25 mouse cellular contexts compared by ENCODE assay signal in the genomic region with DNA sequence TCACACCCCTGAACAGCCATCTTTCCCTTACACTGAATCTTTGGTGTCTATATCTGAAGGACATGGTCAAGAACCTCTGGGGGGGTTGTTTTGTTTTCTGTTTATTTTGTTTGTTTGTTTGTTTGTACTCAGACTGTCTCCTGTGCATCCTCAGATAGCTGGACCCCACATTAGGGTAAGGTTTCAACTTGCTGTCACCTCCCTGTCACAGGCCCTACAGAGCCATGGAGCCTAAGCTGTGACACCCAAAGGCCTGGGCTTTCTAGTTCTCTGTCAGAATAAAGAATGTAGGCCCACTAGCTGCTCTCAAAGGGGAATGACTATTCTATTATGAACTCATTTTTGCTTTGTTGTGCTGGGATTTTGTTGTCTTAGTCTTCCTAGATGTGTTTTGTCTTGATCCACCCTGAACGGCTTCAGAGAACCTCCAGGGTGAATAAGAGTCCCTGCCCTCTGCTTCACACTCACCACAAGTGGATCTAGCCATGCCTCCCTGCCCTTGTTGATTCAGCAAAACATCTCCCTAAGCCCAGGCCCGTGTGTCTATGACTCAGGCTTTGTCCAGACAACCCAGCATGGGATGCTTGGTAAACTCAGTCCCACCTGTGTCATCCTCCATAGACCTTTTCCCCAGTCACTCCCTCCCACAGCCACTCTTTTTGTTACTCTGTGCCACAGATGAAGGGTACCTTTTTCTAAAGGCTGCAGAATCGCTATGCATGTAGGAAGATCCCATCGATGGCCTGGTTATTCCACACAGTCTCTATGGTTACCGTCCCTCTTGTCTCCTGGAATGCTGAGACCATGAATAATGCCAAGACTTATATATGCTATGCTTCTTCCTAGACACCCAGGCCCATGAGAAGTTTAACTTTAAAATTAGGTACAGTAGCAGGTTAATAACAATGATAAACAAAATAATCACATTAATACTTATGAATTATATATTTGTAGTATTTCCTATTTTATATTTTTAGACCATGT.
A peak's percentile ranks its signal among the peaks of the same experiment; 100 is the strongest.
DNase-seq lines count a peak whose midpoint lies in the region; ATAC-seq and TF ChIP-seq lines count a peak whose summit lies in the region.
"Had no signal": no experiment of that assay in that cellular context is flagged by ENCODE, and none has a peak within 500 bp of the region (broad histone marks: within the 10 kb centered on the region; RNA-seq: fewer than 3 reads in every experiment).

No protein-coding gene starts in this region.

- H3K9me3 ChIP-seq in hindbrain, embryonic 10.5 days = no peaks in the 10 kb centered on the region
- H3K9me3 ChIP-seq in hindbrain, embryonic 14.5 days (ENCODE audit: control insufficient read depth, low read length) = no peaks in the 10 kb centered on the region
- no peaks in the 10 kb centered on the region for H3K9me3 ChIP-seq in stomach, postnatal 0 days (ENCODE audit: control insufficient read depth, low read length)
- H3K9me3 ChIP-seq: embryonic facial prominence, embryonic 10.5 days; embryonic facial prominence, embryonic 13.5 days; forebrain, embryonic 12.5 days; forebrain, embryonic 15.5 days; hindbrain, embryonic 12.5 days had no signal

- 69% methylated on average over 5 of the region's 5 CpGs for WGBS in hindbrain, embryonic 10.5 days
- 59% methylated on average over 5 of the region's 5 CpGs for WGBS in hindbrain, embryonic 14.5 days
- WGBS in stomach, postnatal 0 days = 81% methylated on average over 5 of the region's 5 CpGs

- no peak for ATAC-seq in hindbrain, embryonic 14.5 days (ENCODE audit: low FRiP score)
- ATAC-seq in stomach, postnatal 0 days (ENCODE audit: low FRiP score, low TSS enrichment) = no peak
- ATAC-seq: CD4-positive, CD25-positive, alpha-beta regulatory T cell, adult 4 months; forebrain, embryonic 15.5 days; hindbrain, embryonic 16.5 days; intestine, embryonic 16.5 days had no signal

- H3K27me3 ChIP-seq in hindbrain, embryonic 10.5 days (ENCODE audit: insufficient read depth, poor library complexity, severe bottlenecking) = no peaks in the 10 kb centered on the region
- H3K27me3 ChIP-seq in hindbrain, embryonic 14.5 days (ENCODE audit: control insufficient read depth, insufficient read depth, low read length) = no peaks in the 10 kb centered on the region
- H3K27me3 ChIP-seq in stomach, postnatal 0 days (ENCODE audit: control insufficient read depth, insufficient read depth, low read length) = no peaks in the 10 kb centered on the region
- H3K27me3 ChIP-seq: embryonic facial prominence, embryonic 13.5 days; forebrain, embryonic 12.5 days; forebrain, embryonic 15.5 days; hindbrain, embryonic 12.5 days had no signal

- no peak for TF ChIP-seq CTCF in stomach, postnatal 0 days (IDR thresholded peaks at IDR 0.05; ENCODE audit: low read depth)

- peak overlapping the region; percentile 12; the same call in 1 of the 2 replicates for H3K27ac ChIP-seq in hindbrain, embryonic 10.5 days
- H3K27ac ChIP-seq in hindbrain, embryonic 14.5 days = no peak overlapping the region
- H3K27ac ChIP-seq in stomach, postnatal 0 days (replicated peaks) = no peak overlapping the region
- H3K27ac ChIP-seq: embryonic facial prominence, embryonic 10.5 days; embryonic facial prominence, embryonic 13.5 days; forebrain, embryonic 12.5 days; forebrain, embryonic 15.5 days; hindbrain, embryonic 12.5 days had no signal

- no peak overlapping the region for H3K4me3 ChIP-seq in hindbrain, embryonic 10.5 days
- H3K4me3 ChIP-seq in hindbrain, embryonic 14.5 days (replicated peaks; ENCODE audit: low read length) = no peak overlapping the region
- no peak overlapping the region for H3K4me3 ChIP-seq in stomach, postnatal 0 days (ENCODE audit: low read depth, low read length)
- H3K4me3 ChIP-seq: embryonic facial prominence, embryonic 10.5 days; embryonic facial prominence, embryonic 13.5 days; erythroblast, embryonic 14.5 days; forebrain, embryonic 12.5 days; forebrain, embryonic 15.5 days; hindbrain, embryonic 12.5 days had no signal

- H3K4me2 ChIP-seq in hindbrain, embryonic 14.5 days (replicated peaks) = no peak overlapping the region
- H3K4me2 ChIP-seq in stomach, postnatal 0 days (replicated peaks; ENCODE audit: low read depth) = no peak overlapping the region
- H3K4me2 ChIP-seq: embryonic facial prominence, embryonic 13.5 days; forebrain, embryonic 12.5 days; forebrain, embryonic 15.5 days; hindbrain, embryonic 12.5 days had no signal

- H3K4me1 ChIP-seq in hindbrain, embryonic 10.5 days (replicated peaks) = peaks cover 9% of the 10 kb centered on the region
- no peaks in the 10 kb centered on the region for H3K4me1 ChIP-seq in hindbrain, embryonic 14.5 days (replicated peaks; ENCODE audit: control insufficient read depth, insufficient read depth, low read length)
- no peaks in the 10 kb centered on the region for H3K4me1 ChIP-seq in stomach, postnatal 0 days (replicated peaks; ENCODE audit: control insufficient read depth, insufficient read depth)
- H3K4me1 ChIP-seq: forebrain, embryonic 12.5 days; forebrain, embryonic 15.5 days had no signal

- no peak overlapping the region for H3K9ac ChIP-seq in hindbrain, embryonic 14.5 days
- H3K9ac ChIP-seq in stomach, postnatal 0 days (ENCODE audit: low read length) = no peak overlapping the region
- H3K9ac ChIP-seq: embryonic facial prominence, embryonic 13.5 days; forebrain, embryonic 12.5 days; forebrain, embryonic 15.5 days; hindbrain, embryonic 12.5 days had no signal

- peak; percentile 74 for DNase-seq in heart, adult 11 months
- DNase-seq in heart, adult 9 months (ENCODE audit: low spot score in 2 of 2) = no peak
- DNase-seq in hindbrain, embryonic 10.5 days (ENCODE audit: low spot score) = no peak
- no peak for DNase-seq in hindbrain, embryonic 14.5 days (ENCODE audit: low spot score)
- peak; percentile 40 for DNase-seq in brain, adult 2 months (ENCODE audit: low read depth, low spot score)
- DNase-seq in stomach, postnatal 0 days (ENCODE audit: low spot score) = peak; percentile 6
- DNase-seq: adrenal gland, adult 2 months; adrenal gland, postnatal 14 days; cerebellum, adult 11-12 months; cerebellum, adult 8-10 months; cerebellum, postnatal 10 days; cerebellum, postnatal 36 days; embryo, embryonic 11 days; gastrocnemius, postnatal 10 days; gastrocnemius, postnatal 36 days; heart, postnatal 4 days had no signal

- H3K36me3 ChIP-seq in hindbrain, embryonic 10.5 days = no peaks in the 10 kb centered on the region
- H3K36me3 ChIP-seq in hindbrain, embryonic 14.5 days (replicated peaks; ENCODE audit: control insufficient read depth, insufficient read depth) = no peaks in the 10 kb centered on the region
- H3K36me3 ChIP-seq in stomach, postnatal 0 days (ENCODE audit: control insufficient read depth, insufficient read depth, low read length) = no peaks in the 10 kb centered on the region
- H3K36me3 ChIP-seq: embryonic facial prominence, embryonic 10.5 days; forebrain, embryonic 12.5 days; forebrain, embryonic 15.5 days; hindbrain, embryonic 12.5 days had no signal

- TF ChIP-seq EP300 in stomach, postnatal 0 days (optimal IDR thresholded peaks at IDR 0.05) = no peak

Comparison
In these comparisons a context has a peak if more than half of its experiments do, and no peak if none do; other contexts are left out.
1. DNase-seq: peak in heart, adult 11 months (single experiment), brain, adult 2 months (single experiment) and stomach, postnatal 0 days (single experiment); none in heart, adult 9 months (0 of 2), hindbrain, embryonic 10.5 days (single experiment) and hindbrain, embryonic 14.5 days (single experiment).